Mouse (Mus musculus): ENCODE measurements around the gene Flot1. TPM values are rescaled to one million over a fixed set of nuclear protein-coding genes. Genes with fewer than 3 reads are reported as not detected.
"Not testable (repeated sequence)": the region's sequence is repeated elsewhere in the genome, so short reads cannot be mapped to it uniquely, and the experiment has no call there.

Gene Flot1
- polyA plus RNA-seq, 1 experiment from 2014 or later, result 134 TPM

DNA sequence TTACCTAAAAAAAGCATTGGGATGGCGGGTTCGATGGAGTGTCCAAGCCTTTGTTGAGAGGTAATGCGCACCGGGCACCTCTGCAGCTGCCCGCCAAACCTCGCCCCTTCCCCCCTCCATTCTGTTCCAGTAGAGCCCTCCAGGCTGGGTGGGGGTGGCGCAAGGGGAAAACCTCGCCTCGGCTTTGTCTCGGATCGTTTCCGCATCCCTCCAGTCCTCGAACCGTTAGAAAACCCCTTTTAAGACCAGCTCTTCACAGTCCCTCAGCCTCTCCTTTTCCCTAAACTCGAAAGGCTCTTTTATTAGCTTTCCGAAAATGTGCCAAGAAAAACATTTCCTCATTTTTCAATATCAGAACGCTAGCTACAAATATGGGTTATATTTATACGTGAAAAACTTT lies 14.5 kb downstream of the Flot1 start:
- Histone ChIP-seq H3K9ac (ENCODE audit: low read length) (peak overlapping the region; percentile 93), H3K9me3 (replicated peaks; ENCODE audit: control insufficient read depth, low read length) (no peaks in the 10 kb centered on the region), H3K4me2 (ENCODE audit: low read depth, low read length) (peak overlapping the region; percentile 79), H3K27me3 (ENCODE audit: control insufficient read depth, insufficient read depth, low read length) (no peaks in the 10 kb centered on the region), H3K4me1 (ENCODE audit: control insufficient read depth, insufficient read depth, low read length) (peaks cover 40% of the 10 kb centered on the region), H3K36me3 (ENCODE audit: control insufficient read depth, insufficient read depth) (peaks cover 37% of the 10 kb centered on the region), H3K27ac (ENCODE audit: low read length) (peak overlapping the region; percentile 99), H3K4me3 (ENCODE audit: low read length) (peak overlapping the region; percentile 89)
- 0 out of 2 replicates have a peak, but pooled peaks have one; percentile 4 for ATAC-seq (replicated peaks; ENCODE audit: extremely low read depth, insufficient read depth, low FRiP score)
- under 1% methylated on average over 18 of the region's 18 CpGs for WGBS

GRCm38 (mm10) chr17:35838122-35838544 lies 15.1 kb downstream of the Flot1 start, which contains the start of gene Tubb5:
Tubb5 (minus strand) TSS chr17:35838306.
- peaks cover 43% of the 10 kb centered on the region for H3K4me1 ChIP-seq (ENCODE audit: control insufficient read depth, insufficient read depth, low read length)
- peak within 1 kb of the TSS; percentile 93 for H3K9ac ChIP-seq (ENCODE audit: low read length)
- H3K27ac ChIP-seq (ENCODE audit: low read length), result peak within 1 kb of the TSS; percentile 99
- ATAC-seq (replicated peaks; ENCODE audit: extremely low read depth, insufficient read depth, low FRiP score), result peak; percentile 76
- H3K9me3 ChIP-seq (replicated peaks; ENCODE audit: control insufficient read depth, low read length), result no peaks in the 10 kb centered on the region
- peak within 1 kb of the TSS; percentile 82 for H3K4me2 ChIP-seq (ENCODE audit: low read depth, low read length)
- H3K27me3 ChIP-seq (ENCODE audit: control insufficient read depth, insufficient read depth, low read length), result no peaks in the 10 kb centered on the region
- H3K4me3 ChIP-seq (ENCODE audit: low read length), result peak within 1 kb of the TSS; percentile 89
- 1% methylated on average over 29 of the region's 29 CpGs for WGBS
- peaks cover 30% of the 10 kb centered on the region for H3K36me3 ChIP-seq (ENCODE audit: control insufficient read depth, insufficient read depth)

DNA sequence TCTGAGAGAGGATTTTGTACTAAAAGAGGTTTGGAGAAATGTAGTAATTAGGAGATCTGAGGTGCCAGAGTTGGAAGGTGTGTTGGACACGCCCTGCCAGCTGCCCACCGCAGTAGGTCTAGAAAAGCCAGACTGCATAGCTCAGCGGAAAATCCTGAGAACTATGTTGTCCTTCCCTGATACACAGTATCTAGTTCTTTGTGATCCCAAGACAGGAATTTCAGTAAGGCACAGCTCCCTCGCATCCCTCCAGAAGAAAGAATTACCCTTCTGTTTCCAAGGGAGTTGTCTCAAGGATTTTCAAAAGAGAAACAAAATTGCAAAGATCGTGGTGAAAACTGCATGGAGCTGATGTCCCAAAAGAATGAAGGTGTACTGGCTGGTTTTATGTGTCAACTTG lies 15.5 kb downstream of the Flot1 start:
- no peak for ATAC-seq (replicated peaks; ENCODE audit: extremely low read depth, insufficient read depth, low FRiP score)
- Histone ChIP-seq H3K9me3 (replicated peaks; ENCODE audit: control insufficient read depth, low read length) (no peaks in the 10 kb centered on the region), H3K36me3 (ENCODE audit: control insufficient read depth, insufficient read depth) (peaks cover 26% of the 10 kb centered on the region), H3K4me2 (ENCODE audit: low read depth, low read length) (peak overlapping the region; percentile 82), H3K4me1 (ENCODE audit: control insufficient read depth, insufficient read depth, low read length) (peaks cover 39% of the 10 kb centered on the region), H3K27me3 (ENCODE audit: control insufficient read depth, insufficient read depth, low read length) (no peaks in the 10 kb centered on the region), H3K4me3 (ENCODE audit: low read length) (peak overlapping the region; percentile 89), H3K27ac (ENCODE audit: low read length) (peak overlapping the region; percentile 99), H3K9ac (ENCODE audit: low read length) (peak overlapping the region; percentile 74)
- WGBS, result 2% methylated on average over 5 of the region's 5 CpGs

DNA sequence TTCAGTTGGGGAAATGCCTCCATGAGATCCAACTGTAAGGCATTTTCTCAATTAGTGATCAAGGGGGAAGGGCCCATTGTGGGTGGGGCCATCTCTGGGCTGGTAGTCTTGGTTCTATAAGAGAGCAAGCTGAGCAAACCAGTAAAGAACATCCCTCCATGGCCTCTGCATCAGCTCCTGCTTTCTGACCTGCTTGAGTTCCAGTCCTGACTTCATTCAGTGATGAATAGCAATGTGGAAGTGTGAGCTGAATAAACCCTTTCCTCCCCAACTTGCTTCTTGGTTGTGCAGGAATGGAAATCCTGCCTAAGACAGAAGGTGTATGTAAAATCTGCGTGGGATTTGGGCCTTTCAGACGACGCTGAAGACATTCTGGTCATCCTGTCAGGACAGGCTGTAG lies 16.0 kb downstream of the Flot1 start:
- Histone ChIP-seq H3K4me3 (ENCODE audit: low read length) (peak overlapping the region; percentile 89), H3K4me2 (ENCODE audit: low read depth, low read length) (peak overlapping the region; percentile 82), H3K36me3 (ENCODE audit: control insufficient read depth, insufficient read depth) (peaks cover 22% of the 10 kb centered on the region), H3K9ac (ENCODE audit: low read length) (peak overlapping the region; percentile 74), H3K4me1 (ENCODE audit: control insufficient read depth, insufficient read depth, low read length) (peaks cover 35% of the 10 kb centered on the region), H3K27ac (ENCODE audit: low read length) (peak overlapping the region; percentile 99)
- not testable (repeated sequence) for H3K9me3 ChIP-seq (replicated peaks; ENCODE audit: control insufficient read depth, low read length); ATAC-seq (replicated peaks; ENCODE audit: extremely low read depth, insufficient read depth, low FRiP score); H3K27me3 ChIP-seq (ENCODE audit: control insufficient read depth, insufficient read depth, low read length)
- WGBS, result 50% methylated on average over 3 of the region's 3 CpGs

GRCm38 (mm10) chr17:35840561-35840960 lies 17.5 kb downstream of the Flot1 start:
- Histone ChIP-seq H3K9me3 (replicated peaks; ENCODE audit: control insufficient read depth, low read length) (no peaks in the 10 kb centered on the region), H3K4me3 (ENCODE audit: low read length) (peak overlapping the region; percentile 52), H3K4me2 (ENCODE audit: low read depth, low read length) (peak overlapping the region; percentile 56), H3K27ac (ENCODE audit: low read length) (peak overlapping the region; percentile 81), H3K27me3 (ENCODE audit: control insufficient read depth, insufficient read depth, low read length) (no peaks in the 10 kb centered on the region), H3K9ac (ENCODE audit: low read length) (peak overlapping the region; percentile 70), H3K36me3 (ENCODE audit: control insufficient read depth, insufficient read depth) (peaks cover 10% of the 10 kb centered on the region), H3K4me1 (ENCODE audit: control insufficient read depth, insufficient read depth, low read length) (peaks cover 23% of the 10 kb centered on the region)
- no peak for ATAC-seq (replicated peaks; ENCODE audit: extremely low read depth, insufficient read depth, low FRiP score)
- WGBS, result 57% methylated on average over 14 of the region's 14 CpGs

GRCm38 (mm10) chr17:35841076-35841950 lies 18.3 kb downstream of the Flot1 start, which contains the start of gene Mdc1:
Mdc1 (plus strand) TSS chr17:35841515.
- H3K4me1 ChIP-seq (ENCODE audit: control insufficient read depth, insufficient read depth, low read length), result peaks cover 17% of the 10 kb centered on the region
- peak within 1 kb of the TSS; percentile 76 for H3K4me3 ChIP-seq (ENCODE audit: low read length)
- H3K36me3 ChIP-seq (ENCODE audit: control insufficient read depth, insufficient read depth), result peaks cover 12% of the 10 kb centered on the region
- no peaks in the 10 kb centered on the region for H3K9me3 ChIP-seq (replicated peaks; ENCODE audit: control insufficient read depth, low read length)
- H3K9ac ChIP-seq (ENCODE audit: low read length), result peak within 1 kb of the TSS; percentile 83
- under 1% methylated on average over 59 of the region's 59 CpGs for WGBS
- peak within 1 kb of the TSS; percentile 94 for H3K27ac ChIP-seq (ENCODE audit: low read length)
- peak; percentile 88 for ATAC-seq (replicated peaks; ENCODE audit: extremely low read depth, insufficient read depth, low FRiP score)
- H3K27me3 ChIP-seq (ENCODE audit: control insufficient read depth, insufficient read depth, low read length), result no peaks in the 10 kb centered on the region
- peak within 1 kb of the TSS; percentile 90 for H3K4me2 ChIP-seq (ENCODE audit: low read depth, low read length)

DNA sequence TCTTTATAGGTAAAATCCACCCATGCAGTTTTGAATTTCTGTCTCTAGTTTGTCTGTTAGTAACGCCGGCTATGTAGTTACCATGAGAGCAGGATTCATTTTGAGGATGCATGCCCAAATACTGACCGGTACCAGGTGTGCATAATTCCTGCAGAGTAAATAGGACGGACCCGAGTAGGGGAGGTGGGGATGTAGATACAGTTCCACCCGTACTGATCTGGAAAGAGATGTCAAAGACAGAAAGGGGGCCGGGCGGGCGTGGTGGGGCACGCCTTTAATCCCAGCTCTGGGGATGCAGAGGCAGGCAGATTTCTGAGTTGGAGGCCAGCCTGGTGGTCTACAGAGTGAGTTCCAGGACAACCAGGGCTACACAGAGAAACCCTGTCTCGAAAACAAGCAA lies 19.0 kb downstream of the Flot1 start:
- Histone ChIP-seq H3K27me3 (ENCODE audit: control insufficient read depth, insufficient read depth, low read length) (no peaks in the 10 kb centered on the region), H3K4me2 (ENCODE audit: low read depth, low read length) (peak overlapping the region; percentile 90), H3K36me3 (ENCODE audit: control insufficient read depth, insufficient read depth) (peaks cover 14% of the 10 kb centered on the region), H3K9ac (ENCODE audit: low read length) (peak overlapping the region; percentile 83), H3K27ac (ENCODE audit: low read length) (peak overlapping the region; percentile 94), H3K4me1 (ENCODE audit: control insufficient read depth, insufficient read depth, low read length) (peaks cover 17% of the 10 kb centered on the region), H3K4me3 (ENCODE audit: low read length) (peak overlapping the region; percentile 76), H3K9me3 (replicated peaks; ENCODE audit: control insufficient read depth, low read length) (no peaks in the 10 kb centered on the region)
- ATAC-seq (replicated peaks; ENCODE audit: extremely low read depth, insufficient read depth, low FRiP score), result no peak
- 17% methylated on average over 11 of the region's 11 CpGs for WGBS

GRCm38 (mm10) chr17:35843514-35843913 lies 20.5 kb downstream of the Flot1 start:
- Histone ChIP-seq H3K4me2 (ENCODE audit: low read depth, low read length) (no peak overlapping the region), H3K36me3 (ENCODE audit: control insufficient read depth, insufficient read depth) (peaks cover 28% of the 10 kb centered on the region), H3K27me3 (ENCODE audit: control insufficient read depth, insufficient read depth, low read length) (no peaks in the 10 kb centered on the region), H3K9me3 (replicated peaks; ENCODE audit: control insufficient read depth, low read length) (no peaks in the 10 kb centered on the region), H3K27ac (ENCODE audit: low read length) (no peak overlapping the region), H3K9ac (ENCODE audit: low read length) (no peak overlapping the region), H3K4me3 (ENCODE audit: low read length) (no peak overlapping the region), H3K4me1 (ENCODE audit: control insufficient read depth, insufficient read depth, low read length) (peaks cover 21% of the 10 kb centered on the region)
- ATAC-seq (replicated peaks; ENCODE audit: extremely low read depth, insufficient read depth, low FRiP score), result no peak
- 93% methylated on average over 3 of the region's 3 CpGs for WGBS

- 46% methylated on average over 1 of the region's 1 CpGs for whole genome bisulfite sequencing
- Histone ChIP-seq H3K4me3 (ENCODE audit: low read length) (no peak overlapping the region), H3K27me3 (ENCODE audit: control insufficient read depth, insufficient read depth, low read length) (no peaks in the 10 kb centered on the region), H3K27ac (ENCODE audit: low read length) (no peak overlapping the region), H3K4me1 (ENCODE audit: control insufficient read depth, insufficient read depth, low read length) (peaks cover 4% of the 10 kb centered on the region; the same call in 1 of the 2 replicates), H3K9me3 (replicated peaks; ENCODE audit: control insufficient read depth, low read length) (no peaks in the 10 kb centered on the region), H3K4me2 (ENCODE audit: low read depth, low read length) (no peak overlapping the region), H3K36me3 (ENCODE audit: control insufficient read depth, insufficient read depth) (peaks cover 63% of the 10 kb centered on the region), H3K9ac (ENCODE audit: low read length) (no peak overlapping the region)
- no peak for ATAC-seq (replicated peaks; ENCODE audit: extremely low read depth, insufficient read depth, low FRiP score)
Measured at GRCm38 (mm10) chr17:35848112-35848511, 25.1 kb downstream of the Flot1 start.

All from heart, embryonic 16.5 days (tissue).